Mouse (Mus musculus) duodenum, adult 2 months (tissue): ENCODE measurements around the gene Dap3. TPM values are rescaled to one million over a fixed set of nuclear protein-coding genes. Genes with fewer than 3 reads are reported as not detected.

ENCODE experiments used
- polyA plus RNA-seq: library from polyadenylated mRNA; depleted of rRNA; stranded (reverse); fragments of >200 nt; gene quantifications from 2 replicates; pipeline ENCODE4 v1.2.3, GENCODE M21; 2012; ENCODE audit warnings: low replicate concordance; rRNA removed

The Dap3 gene
- 15.1 and 19.1 TPM in 2 replicates for polyA plus RNA-seq

DNA sequence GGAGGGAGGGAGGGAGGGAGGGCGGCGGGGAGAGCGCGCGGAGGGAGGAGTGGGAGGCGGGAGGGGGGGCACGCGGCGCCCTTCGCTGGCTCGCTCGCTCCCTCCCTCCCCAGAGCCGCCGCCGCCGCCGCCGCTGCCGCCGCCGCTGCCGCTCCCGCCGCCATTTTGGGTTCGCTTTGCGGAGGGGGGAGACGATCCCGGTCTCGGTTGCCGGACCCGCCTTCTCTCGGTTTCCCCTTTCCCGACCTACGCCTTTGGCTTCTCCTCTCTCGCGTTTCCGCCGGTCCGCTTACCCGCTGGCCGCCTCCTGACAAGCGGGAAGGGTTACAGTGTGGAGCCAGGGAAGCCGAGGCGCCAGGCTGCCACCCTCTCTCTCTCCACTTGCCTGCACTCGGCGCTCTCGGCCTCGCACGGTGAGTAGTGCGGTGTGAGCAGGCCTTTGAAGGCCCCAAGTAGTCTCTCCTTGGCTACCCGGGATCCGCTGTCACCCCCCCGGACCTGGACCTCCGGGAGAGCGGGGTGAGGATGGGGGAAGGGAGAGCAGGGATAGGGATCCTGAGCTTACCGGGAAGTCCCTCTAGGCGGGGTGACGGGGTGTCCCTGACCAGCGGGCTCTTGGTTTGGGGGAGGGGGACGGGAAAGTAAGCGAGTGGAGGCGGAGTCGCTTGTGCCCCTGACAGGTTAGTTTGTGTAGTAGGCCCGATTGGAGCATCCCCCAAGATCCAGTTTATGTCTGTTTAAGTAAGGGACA, at the start of gene Dap3, which contains the start of gene Ash1l:
Dap3 (minus strand) TSS at position 606 of the 751 bp plus-strand sequence.
Ash1l (plus strand) TSS at position 47 of the 751 bp plus-strand sequence.

DNA sequence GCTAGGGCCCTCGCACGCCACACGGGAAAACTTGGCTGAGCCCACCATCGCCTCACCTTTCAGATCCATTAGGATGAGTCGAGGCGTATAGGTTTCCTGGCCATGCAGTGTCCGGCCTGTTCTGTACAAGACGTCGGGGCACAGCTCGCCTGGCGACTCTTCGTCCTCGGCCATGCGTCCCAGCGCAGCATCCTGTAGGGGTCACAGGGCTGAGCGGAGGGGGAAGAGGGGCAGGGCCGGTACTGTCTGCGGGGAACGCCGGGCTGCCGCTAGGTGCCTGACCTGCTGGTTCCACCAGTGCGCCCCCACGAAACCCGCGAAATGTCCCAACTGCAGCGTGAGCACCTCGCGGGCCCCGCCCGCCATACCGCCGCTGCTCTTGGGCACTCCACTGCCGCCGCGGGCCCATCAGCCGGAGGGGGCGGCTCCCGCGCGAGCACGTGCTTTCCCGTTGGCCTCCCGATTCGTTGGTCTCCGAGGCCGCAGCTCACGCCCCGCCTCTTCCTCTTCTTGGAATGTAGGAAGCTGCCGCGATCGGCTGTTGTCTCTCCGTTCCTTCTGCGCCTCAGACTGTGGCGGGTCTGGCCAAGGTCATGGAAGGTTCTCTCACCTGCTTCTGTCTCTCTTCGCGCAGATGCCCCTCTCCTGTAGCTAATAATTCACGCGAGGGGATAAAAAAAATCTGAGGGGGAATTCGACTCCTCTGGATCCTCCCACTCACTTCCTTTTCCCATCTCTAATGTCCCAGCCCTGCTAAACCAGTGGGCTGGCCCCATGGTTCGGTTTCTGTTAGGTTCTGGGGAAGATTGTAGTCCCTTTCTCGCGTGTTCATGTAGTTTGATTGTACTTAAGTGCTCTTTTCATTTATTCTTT, 37.2 kb downstream of the Dap3 start, which contains the start of gene Msto1:
Msto1 (minus strand) TSS at position 489 of the 873 bp plus-strand sequence.

Other genes starting within 250 kb of the Dap3 start
- 16.2 and 21.1 TPM in 2 replicates for gene Rit1, start 234.3 kb downstream of the Dap3 start, polyA plus RNA-seq
- gene Syt11, start 176.0 kb downstream of the Dap3 start, polyA plus RNA-seq = 1.2 and 1.3 TPM in 2 replicates
- 7.2 and 7.7 TPM in 2 replicates for gene Gon4l, start 116.0 kb downstream of the Dap3 start, polyA plus RNA-seq
- 12.9 and 14.1 TPM in 2 replicates for gene Msto1, start 37.2 kb downstream of the Dap3 start, polyA plus RNA-seq
- gene Ash1l, start 559 bp downstream of the Dap3 start, polyA plus RNA-seq = 1.1 and 1.9 TPM in 2 replicates
- 51.4 and 58.5 TPM in 2 replicates for gene Rusc1, start 142.1 kb upstream of the Dap3 start, polyA plus RNA-seq
- not detected in 2 replicates for gene Gm43738, start 149.9 kb upstream of the Dap3 start, polyA plus RNA-seq
- 58.7 and 73.8 TPM in 2 replicates for gene Fdps, start 150.8 kb upstream of the Dap3 start, polyA plus RNA-seq
- gene Pklr, start 185.0 kb upstream of the Dap3 start, polyA plus RNA-seq = 528 and 535 TPM in 2 replicates
- 0.38 and 1.6 TPM in 2 replicates for gene Hcn3, start 209.0 kb upstream of the Dap3 start, polyA plus RNA-seq
- gene Clk2, start 213.6 kb upstream of the Dap3 start, polyA plus RNA-seq = 19.8 and 20.8 TPM in 2 replicates
- gene Scamp3, start 226.3 kb upstream of the Dap3 start, polyA plus RNA-seq = 128 and 132 TPM in 2 replicates
- gene Fam189b, start 232.0 kb upstream of the Dap3 start, polyA plus RNA-seq = 26.9 and 30.9 TPM in 2 replicates